Mouse (Mus musculus): ENCODE data around the gene Kcnn1.

The Kcnn1 gene

DNA sequence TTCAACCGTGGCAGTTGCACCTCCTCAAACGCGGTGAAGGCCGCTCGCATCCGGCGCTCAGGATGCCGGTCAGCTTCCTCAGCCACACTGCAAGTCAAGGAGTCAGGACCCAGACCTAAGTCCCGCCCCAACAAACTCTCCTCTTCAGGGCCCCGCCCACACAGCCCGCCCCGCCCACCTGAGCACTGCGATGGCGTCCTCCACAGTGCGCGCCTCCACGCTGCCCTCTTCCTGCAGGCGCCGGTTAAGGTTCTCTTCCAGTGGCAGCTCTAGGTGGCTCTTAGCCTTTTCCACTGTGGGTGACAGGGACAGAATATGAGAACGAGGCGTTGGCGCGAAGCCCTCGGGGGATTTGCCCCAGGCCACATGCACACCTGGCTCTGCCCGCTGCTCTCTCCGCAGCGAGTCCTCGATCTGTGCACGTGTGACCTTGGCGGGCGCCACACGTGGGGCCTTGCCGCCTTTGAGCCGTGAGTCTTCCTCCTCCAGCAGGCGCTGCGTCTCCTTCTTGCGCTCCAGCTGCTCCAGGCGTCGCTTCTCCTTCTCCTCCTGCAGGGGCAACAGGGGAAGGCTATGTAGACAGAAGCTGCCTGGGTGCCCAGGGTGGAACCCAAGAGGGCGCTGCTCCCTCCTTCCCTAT, 5.6 kb upstream of the Kcnn1 start:
- peak; percentile 66 for DNase-seq (ENCODE audit: extremely low spot score, low spot score)

- DNase-seq (ENCODE audit: extremely low spot score, low spot score): no peak
Observed at GRCm38 (mm10) chr8:70866566-70866965, 3.5 kb upstream of the Kcnn1 start.

DNA sequence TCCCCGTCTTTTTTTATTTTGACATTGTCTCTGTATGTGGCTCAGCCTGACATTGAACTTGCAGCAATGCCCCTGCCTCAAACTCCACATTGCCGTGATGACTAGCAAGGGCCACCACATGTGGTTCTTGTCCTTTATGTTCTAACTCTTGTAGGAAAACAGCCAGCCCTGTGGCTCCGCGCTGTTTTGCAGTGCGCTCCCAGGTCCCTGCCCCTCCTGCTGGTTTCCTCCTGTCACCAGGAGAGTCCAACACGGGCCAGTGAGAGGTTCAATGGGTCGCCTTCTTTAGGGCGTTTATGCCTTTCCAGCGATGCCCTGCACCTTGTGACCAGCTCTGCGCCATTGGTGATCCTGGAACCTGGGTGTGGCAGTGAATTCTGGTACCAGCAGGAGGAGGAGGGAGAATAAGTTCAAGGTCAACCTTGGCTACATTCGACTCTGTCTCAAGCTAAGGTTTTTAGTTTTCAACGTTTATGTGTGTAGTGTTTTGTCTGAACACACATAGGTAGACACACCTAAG, 3.0 kb upstream of the Kcnn1 start:
- no peak for DNase-seq (ENCODE audit: extremely low spot score, low spot score)

- peak; percentile 100 for DNase-seq (ENCODE audit: extremely low spot score, low spot score)
Observed at GRCm38 (mm10) chr8:70865350-70866000, 2.4 kb upstream of the Kcnn1 start.

GRCm38 (mm10) chr8:70864712-70865221, 1.7 kb upstream of the Kcnn1 start:
- DNase-seq (ENCODE audit: extremely low spot score, low spot score): peak; percentile 79

DNA sequence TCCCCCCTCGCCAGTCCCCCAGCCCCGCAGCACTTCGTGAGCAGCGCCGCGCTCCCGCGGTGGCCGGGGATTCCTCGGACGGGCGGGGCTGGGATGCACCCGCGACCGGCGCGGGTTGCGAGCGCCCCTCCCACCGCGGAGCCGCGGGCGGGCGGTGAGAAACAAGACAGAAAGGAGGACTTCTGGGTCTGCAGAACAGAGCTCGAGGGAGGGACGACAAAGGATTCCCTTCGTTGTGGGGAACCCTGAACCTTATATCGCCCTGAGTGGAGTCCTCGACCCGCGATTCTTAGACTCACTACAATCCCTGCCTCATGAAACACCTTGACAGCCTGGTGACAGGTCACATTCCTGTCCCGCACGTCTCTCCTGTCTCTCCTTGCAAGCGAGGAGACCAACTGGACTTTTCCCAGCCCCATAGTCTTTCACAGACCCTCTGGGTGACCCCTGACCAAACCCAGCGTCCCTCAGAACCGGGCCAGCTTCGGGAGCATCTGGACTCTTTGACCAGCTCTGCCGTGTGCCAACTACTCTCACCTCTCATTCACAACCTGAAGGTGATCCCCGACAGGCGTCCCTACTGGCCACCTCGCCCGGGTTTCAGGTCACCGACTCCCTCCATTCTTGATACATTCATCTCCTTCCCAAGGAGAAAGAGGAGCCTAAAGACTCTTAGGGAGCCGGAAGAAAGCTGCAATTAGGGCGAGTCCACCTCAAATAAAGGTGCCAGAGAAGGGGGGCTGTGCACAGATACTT, 1.1 kb upstream of the Kcnn1 start:
- peak; percentile 61 for DNase-seq (ENCODE audit: extremely low spot score, low spot score)

DNA sequence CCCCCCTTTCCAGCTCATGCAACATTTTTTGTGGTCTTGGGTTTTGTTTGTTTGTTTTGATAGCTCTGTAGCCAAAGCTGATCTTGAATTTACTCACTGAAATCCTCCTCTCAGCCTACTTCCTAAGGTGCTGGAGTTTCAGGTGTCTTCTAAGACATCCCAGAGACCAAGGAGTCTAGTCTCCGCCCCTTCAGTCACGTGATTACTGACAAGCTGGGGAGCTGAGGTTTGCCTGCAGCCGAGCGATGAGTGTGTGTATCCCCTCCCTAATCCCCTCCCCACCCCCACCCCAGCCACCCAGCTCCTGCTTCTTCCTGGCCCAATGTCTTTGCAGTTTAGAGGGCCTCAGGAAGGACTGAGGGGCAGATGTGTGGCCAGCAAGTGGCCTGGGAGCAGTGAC, 5.5 kb downstream of the Kcnn1 start:
- no peak for DNase-seq (ENCODE audit: extremely low spot score, low spot score)

GRCm38 (mm10) chr8:70856541-70857197, 6.4 kb downstream of the Kcnn1 start:
- peak; percentile 67 for DNase-seq (ENCODE audit: extremely low spot score, low spot score)

- no peak for DNase-seq (ENCODE audit: extremely low spot score, low spot score)
Observed at GRCm38 (mm10) chr8:70856028-70856427, 7.0 kb downstream of the Kcnn1 start.

DNA sequence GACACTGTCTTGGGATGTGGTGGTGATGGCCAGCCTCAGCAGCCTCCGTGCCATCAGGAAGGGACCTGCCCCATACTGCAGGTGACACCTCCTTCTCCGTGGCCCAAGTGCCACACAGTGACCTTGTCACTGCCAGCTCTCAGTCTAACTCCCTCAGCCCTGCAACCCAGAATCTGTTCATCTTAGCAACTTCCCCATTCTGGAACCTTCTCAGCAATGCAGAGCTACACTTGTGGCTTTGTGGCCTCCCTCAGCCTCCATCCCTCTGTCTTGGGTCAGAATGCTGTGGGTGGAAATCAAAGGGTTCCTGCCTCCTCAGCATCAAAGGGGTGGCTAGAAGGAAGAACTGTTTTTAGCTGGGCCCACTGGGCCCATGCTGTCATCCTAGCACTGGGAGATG, 9.2 kb downstream of the Kcnn1 start:
- DNase-seq (ENCODE audit: extremely low spot score, low spot score): no peak

GRCm38 (mm10) chr8:70852595-70853231, 10.3 kb downstream of the Kcnn1 start:
- DNase-seq (ENCODE audit: extremely low spot score, low spot score): no peak

DNA sequence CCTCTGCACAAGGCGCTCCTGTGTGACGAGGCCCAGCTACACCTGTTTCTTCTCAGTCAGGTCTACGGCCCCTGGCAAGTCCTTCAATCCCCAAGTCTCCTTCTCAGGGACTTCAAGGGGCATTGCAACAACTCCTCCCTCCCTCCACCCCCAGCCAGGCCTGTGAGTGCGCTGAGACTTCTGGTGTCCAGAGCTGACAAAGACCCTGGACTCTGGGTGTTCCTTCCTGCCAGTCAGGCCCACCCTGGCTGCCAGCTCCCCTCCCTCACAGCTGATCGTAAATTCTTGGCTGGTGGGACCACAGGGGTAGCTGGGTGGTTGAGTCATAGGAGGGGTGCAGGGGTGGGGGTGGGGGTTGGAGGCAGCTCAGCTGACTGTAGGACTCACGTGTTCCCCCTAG, 11.2 kb downstream of the Kcnn1 start:
- no peak for DNase-seq (ENCODE audit: extremely low spot score, low spot score)

DNA sequence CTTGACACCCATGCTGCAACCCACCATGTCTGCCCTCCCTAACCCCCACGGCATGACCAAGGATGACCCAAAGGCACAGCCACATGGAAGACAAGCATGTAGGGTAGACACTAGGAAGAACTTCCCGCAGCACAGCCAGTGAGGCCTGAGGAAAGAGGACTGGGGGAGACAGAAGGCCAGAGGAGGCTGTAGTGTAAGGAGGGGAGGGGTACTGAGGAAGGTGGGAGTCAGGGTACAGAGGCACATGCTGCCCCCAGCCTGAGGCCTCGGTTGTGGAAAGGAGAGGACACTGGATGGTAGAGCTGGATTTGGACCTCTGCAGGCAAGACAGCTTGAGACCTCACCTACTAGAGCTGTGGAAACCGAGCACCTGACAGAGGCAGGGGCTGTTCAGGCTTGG, 12.1 kb downstream of the Kcnn1 start:
- DNase-seq (ENCODE audit: extremely low spot score, low spot score): no peak

- no peak for DNase-seq (ENCODE audit: extremely low spot score, low spot score)
Observed at GRCm38 (mm10) chr8:70850132-70850845, 12.8 kb downstream of the Kcnn1 start.

GRCm38 (mm10) chr8:70849333-70849990, 13.6 kb downstream of the Kcnn1 start:
- DNase-seq (ENCODE audit: extremely low spot score, low spot score): no peak

- DNase-seq (ENCODE audit: extremely low spot score, low spot score): no peak
Observed at GRCm38 (mm10) chr8:70846371-70847154, 16.5 kb downstream of the Kcnn1 start.

- DNase-seq (ENCODE audit: extremely low spot score, low spot score): no peak
Observed at GRCm38 (mm10) chr8:70845108-70845507, 17.9 kb downstream of the Kcnn1 start.

DNA sequence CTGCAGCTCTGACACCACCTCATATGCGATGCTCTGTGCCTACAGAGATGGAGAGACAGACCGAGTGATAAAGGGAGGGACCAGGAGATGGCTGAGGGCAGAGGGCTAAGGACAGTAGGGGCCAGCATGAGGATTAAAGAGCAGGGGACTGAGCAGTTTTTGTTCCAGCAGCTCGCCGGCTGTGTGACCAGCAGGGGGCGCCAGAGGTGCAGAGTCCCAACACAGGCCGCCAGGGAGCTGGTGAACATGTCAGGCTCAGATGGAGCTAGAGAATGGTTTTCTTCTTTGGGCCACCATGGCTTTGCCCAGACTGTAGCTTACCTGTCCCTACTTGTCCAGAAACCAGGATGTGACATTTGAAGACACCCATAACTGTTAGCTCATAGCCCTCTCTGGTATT, 18.5 kb downstream of the Kcnn1 start:
- peak; percentile 97 for DNase-seq (ENCODE audit: extremely low spot score, low spot score)

- no peak for DNase-seq (ENCODE audit: extremely low spot score, low spot score)
Observed at GRCm38 (mm10) chr8:70843941-70844340, 19.1 kb downstream of the Kcnn1 start.

All from neural tube, embryonic 10.5 days (tissue).